Mouse (Mus musculus) kidney, postnatal 25 days (tissue): ENCODE measurements around the gene Wdr78.

Experiments
- DNase-seq, 2 experiments: peaks; one replicate each; pipeline ENCODE4 v3.0.0; 2021; ENCODE audit warnings: mixed read lengths in 2 of 2

Wdr78 gene

GRCm38 (mm10) chr4:103048046-103048445 lies 66.3 kb downstream of the Wdr78 start:
- DNase-seq, result no peak

GRCm38 (mm10) chr4:103042997-103043396 lies 71.4 kb downstream of the Wdr78 start:
- DNase-seq, result no peak

- no peak for DNase-seq
Measured at GRCm38 (mm10) chr4:103039838-103040191, 74.5 kb downstream of the Wdr78 start.

GRCm38 (mm10) chr4:103039103-103039837 lies 75.1 kb downstream of the Wdr78 start:
- no peak for DNase-seq

- no peak for DNase-seq
Measured at GRCm38 (mm10) chr4:103028177-103029088, 85.9 kb downstream of the Wdr78 start.

- no peak for DNase-seq
Measured at GRCm38 (mm10) chr4:103027745-103028144, 86.6 kb downstream of the Wdr78 start.

- no peak for DNase-seq
Measured at GRCm38 (mm10) chr4:103026621-103027020, 87.7 kb downstream of the Wdr78 start, which contains the start of gene Insl5. Gene Insl5, minus strand, starts transcription at chr4:103026842.

- no peak for DNase-seq
Measured at GRCm38 (mm10) chr4:103013490-103013889, 100.9 kb downstream of the Wdr78 start.

GRCm38 (mm10) chr4:103011823-103012222 lies 102.5 kb downstream of the Wdr78 start:
- no peak for DNase-seq

- no peak for DNase-seq
Measured at GRCm38 (mm10) chr4:103010734-103011133, 103.6 kb downstream of the Wdr78 start.

- DNase-seq, result no peak
Measured at GRCm38 (mm10) chr4:103006943-103007418, 107.4 kb downstream of the Wdr78 start.

- DNase-seq, result no peak
Measured at GRCm38 (mm10) chr4:103006266-103006665, 108.1 kb downstream of the Wdr78 start.

- DNase-seq, result no peak
Measured at GRCm38 (mm10) chr4:103005190-103005945, 109.0 kb downstream of the Wdr78 start.

GRCm38 (mm10) chr4:103004681-103005080 lies 109.7 kb downstream of the Wdr78 start:
- DNase-seq, result no peak

GRCm38 (mm10) chr4:102991685-102992084 lies 122.7 kb downstream of the Wdr78 start:
- no peak for DNase-seq

GRCm38 (mm10) chr4:102990595-102991340 lies 123.6 kb downstream of the Wdr78 start:
- no peak for DNase-seq

GRCm38 (mm10) chr4:102990016-102990415 lies 124.3 kb downstream of the Wdr78 start:
- DNase-seq, result no peak

GRCm38 (mm10) chr4:102989391-102989790 lies 125.0 kb downstream of the Wdr78 start:
- DNase-seq, result no peak

- no peak for DNase-seq
Measured at GRCm38 (mm10) chr4:102988526-102988925, 125.8 kb downstream of the Wdr78 start.
